Mouse (Mus musculus) midbrain, embryonic 11.5 days (tissue): ENCODE results near the gene Pigm. TPM values are rescaled to one million over a fixed set of nuclear protein-coding genes. Genes with fewer than 3 reads are reported as not detected.

Experiments used
- ATAC-seq: fragments of 200-750 bp; cut with Nextera tagmentation; 2 replicates; pipeline ENCODE4 v1.8.0; 2017; ENCODE audit warnings: moderate TSS enrichment, moderate library complexity; ENCODE audit not compliant: low FRiP score
- DNase-seq: peaks from one replicate; pipeline ENCODE4 v3.0.0; 2015; ENCODE audit warnings: low spot score; ENCODE audit errors: missing footprints
- H3K27ac ChIP-seq: fragments of 300-500 bp; sonication (generic); 2 replicates; pipeline ENCODE4 v1.5.1; 2014; ENCODE audit warnings: low read depth, low read length
- H3K27me3 ChIP-seq: fragments of 300-500 bp; sonication (generic); 2 replicates; pipeline ENCODE4 v1.6.1; 2014; ENCODE audit warnings: mild to moderate bottlenecking, low read length, moderate library complexity, mixed read lengths; ENCODE audit not compliant: control insufficient read depth, insufficient read depth
- H3K36me3 ChIP-seq: fragments of 300-500 bp; sonication (generic); 2 replicates; pipeline ENCODE4 v1.6.1; 2014; ENCODE audit warnings: mild to moderate bottlenecking, low read length, moderate library complexity, mixed read lengths; ENCODE audit not compliant: control insufficient read depth, insufficient read depth
- H3K4me1 ChIP-seq: fragments of 300-500 bp; sonication (generic); 2 replicates; pipeline ENCODE4 v1.6.1; 2014; ENCODE audit warnings: low read length; ENCODE audit not compliant: control insufficient read depth, insufficient read depth
- H3K4me2 ChIP-seq: fragments of 300-500 bp; sonication (generic); 2 replicates; pipeline ENCODE4 v1.6.1; 2014; ENCODE audit warnings: mild to moderate bottlenecking, moderate library complexity
- H3K4me3 ChIP-seq: fragments of 300-500 bp; sonication (generic); 2 replicates; pipeline ENCODE4 v1.5.1; 2014; ENCODE audit warnings: low read depth, low read length
- H3K9ac ChIP-seq: fragments of 300-500 bp; sonication (generic); 2 replicates; pipeline ENCODE4 v1.6.1; 2014; ENCODE audit warnings: low read length
- H3K9me3 ChIP-seq: fragments of 300-500 bp; sonication (generic); 2 replicates; pipeline ENCODE4 v1.6.1; 2016; ENCODE audit warnings: low read length; ENCODE audit not compliant: control insufficient read depth
- WGBS: fragments of 180-500 bp; shearing (Covaris S2); extraction: QIAGEN DNeasy Blood & Tissue Kit; methylation state at CpG from one replicate; pipeline ENCODE4 v1.1.7; 2014; 5-methylcytosine and 5-hydroxymethylcytosine counted together
- polyA plus RNA-seq: library from polyadenylated mRNA; unstranded; fragments of >200 nt; fragmentation: Nextera tagmentation; extraction: Ambion mirVana; gene quantifications from 2 replicates; pipeline ENCODE4 v1.2.1, GENCODE M21; 2014

The Pigm gene
- polyA plus RNA-seq, 1 experiment from 2014 or later: 11.0 TPM

GRCm38 (mm10) chr1:172368768-172369418 is 7.5 kb upstream of the Pigm start:
- H3K4me1 ChIP-seq: no peaks in the 10 kb centered on the region
- H3K4me2 ChIP-seq: no peak overlapping the region
- no peaks in the 10 kb centered on the region for H3K27me3 ChIP-seq
- H3K9ac ChIP-seq: no peak overlapping the region
- ATAC-seq (peak; percentile 60; the same call in 1 of the 2 replicates), DNase-seq (peak; percentile 92)
- H3K4me3 ChIP-seq: no peak overlapping the region
- no peaks in the 10 kb centered on the region for H3K9me3 ChIP-seq
- H3K27ac ChIP-seq: no peak overlapping the region
- no peaks in the 10 kb centered on the region for H3K36me3 ChIP-seq
- WGBS: 31% methylated on average over 23 of the region's 23 CpGs

GRCm38 (mm10) chr1:172376758-172377458 is 562 bp downstream of the Pigm start:
- Histone ChIP-seq H3K27me3 (no peaks in the 10 kb centered on the region), H3K4me1 (peaks cover 17% of the 10 kb centered on the region), H3K4me3 (peak overlapping the region; percentile 97), H3K27ac (peak overlapping the region; percentile 16; the same call in 1 of the 2 replicates), H3K9ac (peak overlapping the region; percentile 83), H3K36me3 (peaks cover 3% of the 10 kb centered on the region; the same call in 1 of the 2 replicates), H3K9me3 (no peaks in the 10 kb centered on the region), H3K4me2 (peak overlapping the region; percentile 100)
- DNase-seq (no peak), ATAC-seq (no peak; the same call in none of the 2 replicates)
- 3% methylated on average over 62 of the region's 62 CpGs for WGBS

DNA sequence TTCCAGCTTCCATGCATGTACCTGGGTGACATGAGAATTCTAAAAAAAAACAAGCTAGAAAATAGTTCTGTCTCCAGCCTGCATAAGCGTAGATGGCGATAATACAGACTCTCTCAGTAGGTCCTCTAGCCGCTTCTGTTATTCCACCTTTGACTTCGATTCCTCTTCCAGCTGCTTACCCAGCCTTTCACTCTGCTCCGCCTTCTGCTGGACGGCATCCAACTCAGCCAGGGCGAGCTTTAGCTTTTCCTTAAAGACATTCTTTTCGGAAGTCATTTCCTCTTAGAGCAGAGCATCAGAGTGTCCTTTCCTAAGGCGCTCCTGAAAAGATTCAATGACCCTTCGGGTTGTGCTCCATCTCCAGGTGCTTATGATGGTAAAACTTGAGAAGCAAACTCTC is 3.7 kb downstream of the Pigm start:
- Histone ChIP-seq H3K9me3 (no peaks in the 10 kb centered on the region), H3K9ac (no peak overlapping the region), H3K4me3 (no peak overlapping the region), H3K36me3 (peaks cover 3% of the 10 kb centered on the region; the same call in 1 of the 2 replicates), H3K4me2 (no peak overlapping the region), H3K27me3 (no peaks in the 10 kb centered on the region), H3K27ac (no peak overlapping the region), H3K4me1 (peaks cover 17% of the 10 kb centered on the region)
- DNase-seq: no peak
- WGBS: 88% methylated on average over 10 of the region's 10 CpGs
- ATAC-seq: no peak

DNA sequence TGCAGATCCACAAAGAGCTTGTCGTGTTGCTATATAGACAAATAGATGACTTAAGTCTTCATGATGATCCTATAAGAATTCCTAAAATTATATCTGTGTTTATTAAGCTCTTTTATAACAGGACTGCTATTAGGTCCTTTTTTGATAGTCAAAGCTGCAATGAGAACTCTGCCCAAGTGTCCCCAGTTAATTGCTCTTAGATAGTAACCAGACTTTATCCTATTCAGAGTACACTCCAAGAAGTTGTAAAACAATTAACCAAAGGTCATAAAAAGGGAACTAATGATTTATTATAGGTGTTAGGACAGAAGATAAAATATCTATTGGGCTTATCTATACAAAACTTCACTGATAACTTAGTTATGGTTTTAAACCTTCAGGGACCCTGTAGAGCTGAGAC is 5.7 kb downstream of the Pigm start:
- H3K27me3 ChIP-seq: no peaks in the 10 kb centered on the region
- 97% methylated on average over 1 of the region's 1 CpGs for WGBS
- no peak overlapping the region for H3K4me3 ChIP-seq
- H3K36me3 ChIP-seq: peaks cover 3% of the 10 kb centered on the region; the same call in 1 of the 2 replicates
- no peak overlapping the region for H3K4me2 ChIP-seq
- H3K9ac ChIP-seq: no peak overlapping the region
- peaks cover 14% of the 10 kb centered on the region for H3K4me1 ChIP-seq
- DNase-seq (no peak), ATAC-seq (no peak)
- no peak overlapping the region for H3K27ac ChIP-seq
- H3K9me3 ChIP-seq: no peaks in the 10 kb centered on the region

GRCm38 (mm10) chr1:172387246-172387645 is 10.9 kb downstream of the Pigm start:
- Histone ChIP-seq H3K36me3 (no peaks in the 10 kb centered on the region), H3K4me1 (no peaks in the 10 kb centered on the region), H3K9me3 (no peaks in the 10 kb centered on the region), H3K4me2 (no peak overlapping the region), H3K9ac (no peak overlapping the region), H3K27me3 (no peaks in the 10 kb centered on the region), H3K27ac (no peak overlapping the region), H3K4me3 (no peak overlapping the region)
- WGBS: 77% methylated on average over 5 of the region's 5 CpGs
- ATAC-seq: peak; percentile 27; the same call in 1 of the 2 replicates
- no peak for DNase-seq

- ATAC-seq (no peak), DNase-seq (no peak)
- H3K4me2 ChIP-seq: no peak overlapping the region
- H3K27ac ChIP-seq: no peak overlapping the region
- 69% methylated on average over 1 of the region's 1 CpGs for WGBS
- H3K9me3 ChIP-seq: no peaks in the 10 kb centered on the region
- H3K4me1 ChIP-seq: no peaks in the 10 kb centered on the region; the same call in 1 of the 2 replicates
- no peaks in the 10 kb centered on the region for H3K36me3 ChIP-seq
- H3K27me3 ChIP-seq: no peaks in the 10 kb centered on the region
- no peak overlapping the region for H3K4me3 ChIP-seq
- H3K9ac ChIP-seq: no peak overlapping the region
Measured at GRCm38 (mm10) chr1:172390769-172391168, 14.4 kb downstream of the Pigm start.

GRCm38 (mm10) chr1:172391807-172392581 is 15.6 kb downstream of the Pigm start:
- Histone ChIP-seq H3K4me2 (no peak overlapping the region), H3K9me3 (no peaks in the 10 kb centered on the region), H3K36me3 (no peaks in the 10 kb centered on the region), H3K4me1 (no peaks in the 10 kb centered on the region; the same call in 1 of the 2 replicates), H3K27me3 (no peaks in the 10 kb centered on the region), H3K4me3 (no peak overlapping the region), H3K9ac (no peak overlapping the region), H3K27ac (no peak overlapping the region)
- DNase-seq (peak; percentile 87), ATAC-seq (0 out of 2 replicates have a peak, but pooled peaks have one; percentile 31)
- 29% methylated on average over 20 of the region's 20 CpGs for WGBS

- 73% methylated on average over 2 of the region's 2 CpGs for WGBS
- no peak overlapping the region for H3K4me3 ChIP-seq
- H3K9me3 ChIP-seq: no peaks in the 10 kb centered on the region
- H3K4me2 ChIP-seq: no peak overlapping the region
- H3K36me3 ChIP-seq: no peaks in the 10 kb centered on the region
- no peaks in the 10 kb centered on the region for H3K27me3 ChIP-seq
- DNase-seq (no peak), ATAC-seq (peak; percentile 54; the same call in 1 of the 2 replicates)
- H3K9ac ChIP-seq: no peak overlapping the region
- no peaks in the 10 kb centered on the region; the same call in 1 of the 2 replicates for H3K4me1 ChIP-seq
- H3K27ac ChIP-seq: no peak overlapping the region
Measured at GRCm38 (mm10) chr1:172392643-172393170, 16.4 kb downstream of the Pigm start.
